Mouse (Mus musculus): ENCODE results near the gene Clec16a.

Clec16a gene

DNA sequence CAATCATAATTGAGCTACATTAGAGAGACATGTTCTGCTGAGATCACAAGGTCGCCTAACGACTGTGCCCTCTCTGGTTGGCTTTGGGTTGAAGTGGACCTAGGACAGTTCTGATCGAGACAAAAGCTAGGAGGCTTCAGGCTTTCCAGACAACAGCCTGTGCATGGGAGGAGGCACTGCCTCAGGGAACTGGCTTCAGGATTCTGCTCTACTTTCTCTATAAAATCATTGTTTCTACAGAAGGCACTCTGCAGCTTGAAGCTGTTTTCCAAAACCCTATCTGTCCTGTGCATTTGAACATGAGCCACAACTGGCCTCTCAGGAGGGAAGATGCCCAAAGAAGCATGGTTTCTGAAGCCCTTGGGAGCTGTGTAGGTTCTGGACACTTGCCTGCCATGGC, 107.8 kb downstream of the Clec16a start:
- no peak for DNase-seq

DNA sequence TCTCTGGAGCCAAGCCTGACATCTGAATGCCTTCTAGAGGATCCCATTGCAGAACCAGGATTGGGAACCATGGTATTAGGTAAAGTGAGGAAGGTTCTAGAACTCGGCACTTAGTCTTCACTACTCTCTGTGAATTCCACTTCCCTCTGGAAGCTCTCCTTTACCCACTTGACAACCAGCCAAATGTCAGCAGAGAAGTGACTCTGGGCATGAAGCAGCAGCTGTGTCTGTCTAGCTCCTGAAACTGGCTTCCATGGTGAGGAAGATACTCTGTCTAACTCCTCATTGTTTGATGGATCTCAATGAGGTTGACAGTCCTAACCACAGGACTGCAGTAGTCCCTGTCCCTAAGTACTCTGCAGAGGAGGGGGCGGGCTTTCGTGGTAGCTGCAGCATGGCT, 110.1 kb downstream of the Clec16a start:
- no peak for DNase-seq

DNA sequence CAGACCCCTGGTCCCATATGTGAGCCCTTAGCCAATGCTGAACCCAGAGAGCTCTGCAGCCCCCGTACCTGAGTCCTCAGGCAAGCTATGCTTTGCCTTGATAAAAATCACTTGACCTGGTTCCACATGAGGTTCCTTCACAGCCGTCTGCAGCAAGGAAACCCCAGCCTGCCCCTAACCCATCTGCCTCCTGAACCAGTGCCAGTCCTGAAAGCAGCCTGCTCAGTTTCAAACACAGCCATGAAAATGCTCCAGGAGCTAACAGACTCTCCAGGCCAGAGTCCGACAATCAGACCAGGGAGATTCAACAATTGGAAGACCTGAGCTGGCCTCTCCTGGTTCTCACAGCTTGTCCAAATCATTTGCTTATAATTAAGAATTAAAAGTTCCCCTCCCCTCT, 110.8 kb downstream of the Clec16a start:
- DNase-seq, result no peak

DNA sequence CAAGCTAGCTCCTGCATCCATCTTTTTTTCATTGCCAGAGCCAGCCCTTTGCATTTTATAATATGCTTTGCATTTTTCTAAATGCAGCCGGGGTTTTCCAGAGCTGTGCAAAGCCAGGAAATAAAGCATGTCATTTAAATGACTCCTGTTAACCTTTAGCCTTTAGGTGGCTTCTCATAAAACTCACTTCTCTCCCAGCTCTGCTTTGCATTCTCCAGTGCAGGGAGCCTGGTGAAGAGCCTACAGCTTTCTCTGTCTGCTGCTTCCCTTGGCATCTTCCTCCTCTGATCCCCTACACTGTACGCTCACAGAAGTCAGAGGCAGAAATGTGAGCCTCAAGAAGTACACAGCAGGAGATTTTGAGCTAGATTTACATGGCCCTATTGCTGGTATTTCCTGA, 111.3 kb downstream of the Clec16a start:
- DNase-seq, result no peak

DNA sequence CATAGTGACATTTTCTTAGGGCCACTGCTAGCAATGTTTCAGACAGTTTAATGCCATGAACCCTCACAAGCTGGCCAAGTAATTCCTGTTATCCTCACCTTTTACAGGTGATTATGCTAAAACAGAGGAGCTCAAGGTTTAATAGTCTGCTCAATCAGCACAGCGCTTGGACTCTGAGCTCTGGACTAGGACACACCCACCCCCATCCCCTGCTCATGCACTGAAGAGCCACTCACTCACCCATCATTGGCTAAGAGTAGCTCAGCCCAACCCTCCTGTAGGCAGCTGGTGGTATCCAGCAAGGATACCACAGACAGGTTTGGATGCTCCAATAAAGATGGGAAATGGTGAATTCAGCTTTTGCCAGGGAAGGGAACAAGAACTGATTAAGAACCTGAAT, 111.8 kb downstream of the Clec16a start:
- DNase-seq, result no peak

DNA sequence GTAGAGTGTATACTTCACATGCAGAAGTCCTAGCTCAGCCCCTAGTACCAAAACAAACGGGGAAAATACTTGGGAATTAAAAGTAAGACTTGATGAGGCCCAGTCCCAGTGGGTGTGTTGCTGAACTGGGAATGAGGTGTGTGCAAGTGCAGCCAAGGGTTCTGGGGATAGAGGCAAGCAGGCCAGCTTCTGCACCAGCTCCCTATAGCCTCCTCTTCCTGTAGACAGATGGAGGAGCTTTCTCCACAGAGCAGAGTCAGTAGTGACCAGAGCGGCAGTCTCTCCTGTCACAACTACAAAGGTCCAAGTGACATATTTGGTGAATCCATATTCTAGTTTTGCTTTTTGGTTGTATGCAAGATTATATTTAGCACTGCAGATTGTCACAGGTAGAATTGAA, 114.1 kb downstream of the Clec16a start:
- DNase-seq, result no peak

DNA sequence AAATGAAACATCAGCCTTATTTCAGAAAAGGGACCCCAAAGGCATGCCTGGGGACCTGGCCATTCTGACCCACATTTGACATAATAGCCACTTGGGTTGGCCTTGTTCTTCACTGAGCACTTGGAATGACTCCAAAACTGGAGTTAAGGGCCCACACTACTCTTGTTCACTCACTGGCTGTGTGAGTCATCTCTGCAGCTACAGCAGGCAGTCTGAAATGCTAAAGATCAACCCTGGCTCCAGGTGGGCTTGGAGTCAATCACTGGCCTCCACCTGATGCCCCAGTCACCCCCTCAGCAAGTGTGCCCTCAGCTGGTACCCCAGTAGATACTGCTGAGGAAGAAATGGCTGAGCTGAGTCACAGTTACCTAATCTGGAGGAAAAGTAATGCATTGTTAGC, 115.4 kb downstream of the Clec16a start:
- no peak for DNase-seq

DNA sequence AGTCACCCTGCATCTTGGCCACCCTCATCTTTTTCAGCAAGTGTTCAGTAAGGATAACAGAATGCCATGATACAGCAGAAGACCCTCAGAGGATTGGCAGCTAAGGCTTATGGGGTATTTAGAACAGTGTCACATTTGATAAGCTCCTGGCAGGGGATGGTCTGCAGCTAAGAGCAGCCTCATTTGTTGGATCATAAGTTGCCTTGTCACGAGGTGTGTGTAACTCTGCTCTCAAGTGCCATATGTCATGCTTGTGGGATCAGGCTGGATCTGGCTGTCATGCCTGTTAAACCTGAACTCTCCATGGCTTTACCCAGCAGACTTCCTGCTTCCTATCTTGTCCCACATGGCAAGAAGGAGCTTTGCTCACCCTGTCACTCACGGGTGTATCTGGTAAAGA, 116.2 kb downstream of the Clec16a start:
- DNase-seq, result no peak

DNA sequence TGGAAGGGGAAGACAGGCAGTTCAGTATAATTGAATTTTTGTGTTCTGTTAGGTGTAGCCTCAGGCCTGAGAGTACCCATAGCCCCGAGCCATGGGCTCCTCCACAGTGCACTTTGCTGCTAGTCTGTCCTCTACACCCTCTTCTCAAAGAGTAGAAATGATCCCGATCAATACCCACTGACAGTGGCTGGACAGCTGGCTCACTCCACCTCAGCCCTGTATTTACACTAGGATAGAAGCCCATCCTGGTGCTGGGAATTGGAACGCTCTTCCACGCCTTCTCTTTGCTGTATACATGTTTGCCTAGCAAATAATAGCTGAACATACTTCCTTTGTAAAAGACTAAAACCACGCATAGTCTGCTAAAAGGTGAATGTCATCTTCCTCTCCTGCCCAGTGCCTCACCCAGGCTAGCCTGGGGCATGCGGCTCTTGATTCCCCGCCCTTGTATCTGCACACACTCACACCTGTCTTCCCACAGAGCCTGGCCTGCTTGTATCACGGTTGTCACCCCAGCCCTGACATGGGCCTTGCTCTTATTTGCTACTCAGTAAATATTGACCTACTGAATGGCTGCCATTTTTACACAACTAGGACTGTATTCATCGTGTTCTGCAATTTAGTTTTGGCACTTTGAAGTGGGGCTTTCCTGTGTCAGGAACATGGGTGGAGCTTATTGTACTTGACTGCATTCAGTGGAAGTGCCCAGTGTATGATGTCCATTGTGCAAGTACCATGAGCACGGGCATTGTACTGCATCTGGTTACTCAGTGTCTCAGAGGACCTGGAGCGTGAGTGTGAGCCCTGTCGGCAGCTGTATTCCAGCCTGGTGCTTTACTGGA, 119.0 kb downstream of the Clec16a start:
- peak; percentile 34 for DNase-seq

DNA sequence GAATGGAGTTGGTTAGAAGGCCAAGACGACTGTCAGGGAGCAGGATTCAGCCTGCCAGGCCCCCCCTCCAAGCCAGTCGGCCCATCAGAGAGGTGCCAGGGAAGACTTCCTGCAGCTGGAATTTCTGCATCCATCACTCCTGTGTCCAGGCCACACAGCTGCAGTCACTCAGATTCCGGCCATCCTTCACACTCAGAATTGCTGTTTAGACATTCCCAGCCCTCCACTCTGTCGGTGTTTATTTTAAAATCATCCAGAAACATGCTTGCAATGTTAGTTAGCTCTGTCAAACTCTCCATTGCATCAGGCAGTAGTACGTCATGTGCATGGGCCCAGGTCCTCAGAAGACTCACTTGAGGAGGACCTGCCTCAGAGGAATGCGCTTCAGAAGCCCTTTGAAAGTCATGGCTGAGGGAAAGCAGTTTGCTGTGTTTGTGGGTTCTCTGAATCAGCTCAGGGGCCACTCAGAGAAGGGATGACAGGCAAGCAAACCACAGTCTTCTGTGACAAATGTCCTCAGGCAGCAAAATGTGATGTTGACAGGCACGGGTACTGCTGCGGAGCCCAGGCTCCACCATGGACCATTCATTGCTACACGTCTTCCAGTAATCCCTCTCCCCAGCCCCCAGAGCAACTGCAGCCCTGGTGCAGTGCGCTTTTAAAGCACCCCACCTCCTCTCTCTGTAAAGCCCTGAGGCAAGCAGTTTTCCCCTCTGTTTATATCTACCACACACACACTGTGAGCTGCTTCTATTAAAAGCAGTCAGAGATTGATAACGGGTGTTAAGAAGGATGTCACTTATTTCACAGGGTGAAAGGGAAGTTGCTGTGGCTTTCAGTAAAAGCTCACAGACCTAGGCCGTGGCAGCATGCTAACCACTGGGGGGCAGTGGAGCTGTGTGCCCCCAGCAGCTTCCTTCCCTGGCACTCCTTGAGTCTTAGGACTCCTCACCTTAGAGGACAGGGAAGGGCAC, 120.1 kb downstream of the Clec16a start:
- peak; percentile 93 for DNase-seq

DNA sequence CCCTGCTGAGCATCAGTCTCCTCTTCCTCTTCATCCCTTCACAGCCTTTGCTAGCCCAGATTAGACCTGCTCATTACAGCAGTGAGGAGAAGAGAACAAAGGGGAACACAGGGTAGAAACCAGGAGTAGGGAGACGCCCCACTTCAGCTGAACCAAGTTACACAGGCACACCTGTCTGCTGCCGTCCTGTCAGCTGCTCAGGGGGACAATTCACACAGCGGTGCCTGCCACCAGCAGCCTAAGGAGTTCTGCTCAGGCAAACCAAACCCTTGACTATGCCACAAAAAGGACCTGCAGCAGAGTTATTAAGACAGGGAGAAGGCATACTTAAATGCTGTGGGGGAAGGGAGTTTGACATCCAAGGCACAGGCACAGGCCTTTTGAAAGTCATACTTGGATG, 121.6 kb downstream of the Clec16a start:
- peak; percentile 84 for DNase-seq

DNA sequence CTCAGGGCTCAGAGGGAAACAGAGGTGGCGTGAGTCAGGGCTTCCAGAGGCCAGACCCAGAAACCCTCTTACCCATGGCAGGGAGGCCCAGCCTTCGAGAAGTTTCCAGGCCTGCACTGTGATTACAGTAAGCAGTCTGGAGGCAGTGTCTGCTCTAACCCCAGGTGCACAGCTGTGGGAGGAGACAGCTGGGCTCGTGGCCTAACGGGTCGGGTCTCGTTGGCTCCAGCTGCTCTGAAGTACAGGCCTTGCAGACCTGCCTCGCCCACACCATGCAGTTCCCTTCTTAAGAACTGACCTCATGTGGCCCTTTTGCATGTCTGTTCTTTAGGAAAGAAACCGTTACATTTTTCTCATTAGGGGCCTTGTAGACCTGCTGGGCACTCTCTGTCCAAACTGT, 123.3 kb downstream of the Clec16a start:
- peak; percentile 90 for DNase-seq

DNA sequence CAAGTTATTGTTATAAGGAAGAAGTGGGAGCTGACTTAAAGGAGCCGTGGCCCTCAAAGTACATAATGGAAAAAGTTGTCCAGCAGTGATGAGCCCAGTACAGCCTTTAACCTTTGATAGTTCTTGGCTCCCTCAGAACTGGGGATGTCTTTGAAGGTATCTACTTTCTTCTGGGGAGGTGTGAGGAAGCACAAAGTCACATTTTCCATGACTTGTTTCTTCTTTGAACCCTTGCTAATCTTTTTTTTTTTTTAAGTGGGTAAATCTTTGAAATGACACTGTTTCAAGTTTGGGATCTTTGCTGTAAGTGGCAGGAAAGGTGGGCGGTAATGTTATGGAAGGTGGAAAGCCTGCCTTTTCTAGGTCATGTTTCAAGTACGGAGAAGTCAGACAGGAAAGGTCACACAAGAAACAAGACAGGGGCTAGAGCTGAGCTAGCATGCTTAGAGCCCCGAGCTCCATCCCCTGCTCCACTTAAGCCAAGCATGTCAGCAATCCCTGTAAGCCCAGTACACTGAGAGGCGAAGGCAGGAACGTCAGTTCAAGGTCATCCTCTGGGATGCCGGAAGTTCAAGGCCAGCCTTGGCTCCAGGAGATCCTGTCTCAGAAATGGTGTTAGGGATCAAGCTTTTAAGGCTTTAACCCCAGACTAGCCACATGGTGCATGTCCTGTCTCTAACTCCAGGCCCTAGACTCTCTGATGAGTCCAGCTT, 124.0 kb downstream of the Clec16a start:
- peak; percentile 53 for DNase-seq

DNA sequence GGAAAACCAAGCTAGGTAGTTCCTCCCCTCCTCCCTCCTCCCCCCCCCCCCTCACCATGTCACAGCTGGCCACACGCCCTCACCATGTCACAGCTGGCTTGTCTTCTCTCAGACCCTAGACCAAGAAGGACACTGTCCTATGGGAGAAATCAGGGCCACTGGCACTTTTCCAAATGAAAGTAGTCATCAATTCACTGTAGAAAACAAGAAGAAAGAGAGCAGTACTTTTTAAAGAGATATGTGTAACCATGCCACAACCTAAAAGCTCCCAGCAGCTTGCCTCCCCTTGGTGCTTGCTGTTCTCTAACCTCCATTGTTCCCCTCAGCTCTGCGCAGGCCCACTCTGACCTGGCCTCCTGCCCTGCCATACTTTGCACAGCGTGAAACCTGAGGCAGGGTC, 124.8 kb downstream of the Clec16a start:
- DNase-seq, result no peak

DNA sequence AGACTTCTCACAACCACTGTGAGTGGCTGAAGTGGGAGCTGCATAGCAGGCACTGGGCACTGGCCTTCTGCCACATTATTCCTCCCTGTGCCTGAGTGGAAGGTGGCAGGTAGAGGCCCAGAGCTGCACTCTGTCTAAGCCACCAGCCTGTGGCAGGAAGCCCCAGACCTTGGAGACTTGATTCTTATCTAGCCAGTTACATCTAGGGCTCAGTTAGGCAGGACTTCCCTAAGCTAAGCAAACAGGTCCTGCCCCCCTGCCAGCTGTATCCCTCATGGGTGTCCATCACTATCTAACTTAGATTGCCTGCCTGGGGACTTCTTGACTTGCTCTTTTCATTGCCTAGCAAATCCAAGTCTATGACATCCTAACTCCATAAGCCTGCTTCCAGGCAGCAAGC, 127.4 kb downstream of the Clec16a start:
- DNase-seq, result peak; percentile 62

DNA sequence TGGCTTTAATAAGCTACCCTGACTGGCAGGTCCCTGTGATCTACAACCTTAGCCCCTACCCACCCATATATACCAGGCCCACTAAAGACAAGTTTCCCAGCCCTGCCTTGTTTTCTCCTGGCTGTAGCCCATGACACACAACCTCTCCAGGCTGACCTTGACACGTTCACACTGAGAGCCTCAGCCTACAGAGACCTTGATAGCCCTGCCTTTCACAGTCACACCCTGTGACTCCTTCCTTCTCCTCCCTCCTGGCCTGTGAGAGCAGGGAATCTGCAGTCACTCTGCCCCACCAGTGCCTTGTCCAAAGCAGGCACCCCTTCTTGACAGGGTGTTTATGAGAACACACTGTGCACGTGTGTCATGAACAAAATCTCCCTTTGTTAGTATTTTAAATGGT, 128.9 kb downstream of the Clec16a start:
- no peak for DNase-seq

DNA sequence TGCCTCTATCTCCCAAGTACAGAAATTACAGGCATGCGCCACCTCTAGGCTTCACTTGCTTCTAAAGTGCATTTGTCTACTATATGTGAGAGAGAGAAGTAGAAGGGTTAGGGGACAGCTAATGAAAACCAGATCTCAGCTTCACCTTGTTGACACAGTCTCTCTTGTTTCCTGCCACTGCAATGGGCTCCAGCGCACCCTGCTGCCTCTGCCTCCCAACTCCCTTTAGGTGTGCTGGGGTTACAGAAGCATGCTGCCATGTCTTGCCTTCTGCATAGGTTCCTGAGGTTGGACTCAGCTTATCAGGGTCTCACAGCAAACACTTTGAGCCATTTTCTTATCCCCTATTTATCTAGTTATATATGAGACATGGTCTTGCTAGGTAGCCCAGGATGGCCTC, 129.8 kb downstream of the Clec16a start:
- peak; percentile 54 for DNase-seq

DNA sequence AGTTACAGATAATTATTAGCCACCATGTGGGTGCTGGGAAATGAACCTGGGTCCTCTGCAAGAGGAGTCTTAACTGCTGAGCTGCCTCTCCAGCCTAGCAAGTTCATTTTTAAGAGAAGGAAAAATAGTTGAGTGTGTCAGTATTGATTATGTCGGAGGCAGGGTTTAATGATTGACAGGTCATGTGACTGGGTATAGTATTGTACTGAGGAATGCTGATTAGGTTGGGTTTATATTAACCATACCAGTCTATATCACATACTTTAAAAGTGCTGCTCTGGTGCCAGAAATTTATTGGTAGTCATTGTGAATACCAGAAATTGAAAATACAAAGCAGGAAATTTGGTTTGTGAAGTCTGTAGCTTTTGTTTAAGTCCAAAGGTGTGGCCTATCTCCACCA, 130.5 kb downstream of the Clec16a start:
- no peak for DNase-seq

DNA sequence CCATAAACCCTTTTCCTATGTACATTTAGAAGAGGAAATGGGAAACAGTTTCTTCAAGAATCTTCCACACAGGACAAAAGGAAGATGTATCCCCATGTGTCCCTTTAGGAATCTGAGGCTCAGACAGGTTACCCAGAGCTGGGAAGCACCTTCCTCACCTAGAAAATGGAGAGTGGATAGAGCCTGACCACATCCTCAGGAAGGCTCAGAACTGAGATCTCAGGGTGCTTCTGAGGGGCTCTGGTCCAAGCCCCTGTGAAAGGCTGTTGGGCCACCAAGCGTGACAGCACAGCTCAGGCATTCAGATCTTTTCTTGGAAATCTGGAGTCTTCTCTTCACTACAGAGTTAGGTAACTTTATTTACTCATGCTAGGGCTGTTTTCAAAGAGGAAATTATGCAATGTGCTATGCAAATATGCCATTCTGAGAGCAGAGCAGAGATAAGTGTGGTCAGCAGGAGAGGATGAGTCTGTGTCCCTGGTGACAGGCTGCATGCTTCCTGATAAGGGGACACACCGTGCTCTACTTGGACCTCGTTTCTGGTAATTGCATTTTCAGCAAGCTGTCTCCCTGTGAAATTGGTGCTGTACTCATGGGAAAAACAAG, 131.4 kb downstream of the Clec16a start:
- DNase-seq, result no peak

DNA sequence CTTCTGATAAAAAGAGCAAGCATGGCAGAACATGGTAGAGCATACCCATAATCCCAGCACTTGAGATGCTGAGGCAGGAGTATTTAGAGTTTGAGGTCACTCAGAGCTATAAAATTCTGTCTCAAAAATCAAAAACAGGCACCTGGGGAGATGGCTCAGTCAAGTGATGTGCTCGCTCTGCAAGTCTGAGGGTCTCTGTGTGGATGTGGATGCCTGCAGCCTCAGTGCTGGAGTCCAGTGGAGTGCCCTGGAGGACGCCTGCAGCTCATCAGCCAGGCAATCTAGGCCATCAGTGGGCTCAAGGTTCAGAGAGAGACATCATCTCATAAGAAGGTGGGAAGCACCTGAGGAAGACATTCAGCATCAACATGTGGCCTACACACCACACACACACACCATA, 137.4 kb downstream of the Clec16a start:
- no peak for DNase-seq

DNA sequence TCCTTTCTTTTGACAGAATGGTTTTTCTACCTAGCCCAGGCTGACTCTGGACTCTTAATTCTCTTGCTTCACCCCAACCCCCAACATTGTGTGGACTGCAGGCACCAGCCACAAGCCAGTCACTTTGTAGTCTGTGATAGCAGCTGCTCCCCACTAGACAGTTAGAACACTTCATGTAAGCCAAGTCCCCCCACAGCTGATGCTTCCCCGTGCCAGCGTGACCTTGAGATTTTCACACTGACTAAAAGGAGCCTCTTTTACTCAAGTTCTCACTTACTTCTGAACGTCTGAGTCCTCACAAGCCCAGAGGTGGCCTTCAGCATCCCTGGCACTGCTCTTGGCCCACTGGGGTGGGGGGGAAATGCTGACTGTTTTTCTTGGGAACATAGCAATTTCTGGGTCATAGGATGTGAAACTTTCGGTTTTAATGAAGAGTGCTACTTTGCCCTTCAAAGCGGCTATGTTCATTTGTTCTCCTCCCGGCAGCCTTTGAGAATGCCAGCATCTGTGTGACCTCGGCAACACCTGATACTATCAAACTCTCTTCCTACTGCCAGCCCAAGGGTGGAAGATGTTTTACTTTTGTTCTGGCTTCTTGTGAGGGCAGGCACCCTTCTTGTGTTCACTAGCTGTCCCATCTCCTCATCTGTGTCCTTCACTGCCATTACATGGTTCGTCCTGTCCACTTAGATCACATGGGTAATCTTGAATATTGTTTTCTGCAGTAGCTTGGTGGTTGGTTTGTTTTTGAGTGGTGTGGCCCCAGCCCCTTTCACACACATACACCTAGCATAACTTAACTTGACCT, 138.3 kb downstream of the Clec16a start:
- DNase-seq, result peak; percentile 78

DNA sequence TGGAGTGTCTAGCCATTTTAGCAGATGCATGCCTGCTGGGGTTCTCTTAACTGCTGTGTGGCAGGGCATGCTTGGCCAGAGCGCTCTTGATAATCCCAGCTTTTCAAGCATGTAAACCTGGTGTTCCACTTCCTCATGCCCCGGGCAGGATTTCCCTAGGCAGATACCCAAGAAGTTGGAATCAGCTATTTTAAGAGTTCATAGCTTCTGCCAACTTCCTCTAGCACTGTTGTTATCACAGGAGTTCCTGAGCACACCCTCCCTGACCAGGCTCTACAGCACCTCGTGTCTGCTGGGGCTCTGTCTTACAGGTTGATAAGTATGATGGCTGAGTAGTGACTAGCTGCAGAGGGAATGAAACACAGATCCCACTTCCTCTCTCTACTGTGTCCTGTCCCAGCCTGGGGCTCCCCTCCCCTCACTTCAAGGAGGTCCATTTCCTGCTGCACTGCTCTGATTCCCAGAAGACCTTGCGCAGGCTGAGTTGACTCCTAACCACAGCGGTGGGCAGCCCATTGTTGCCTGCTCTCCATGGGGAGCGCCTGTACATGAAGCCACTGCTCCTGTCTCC, 144.7 kb downstream of the Clec16a start:
- DNase-seq, result peak; percentile 85

All from thymus, postnatal 14 days (tissue).